Mouse (Mus musculus): Measurements from ENCODE around the gene Hoxb8. TPM values are rescaled to one million over a fixed set of nuclear protein-coding genes. Genes with fewer than 3 reads are reported as not detected.

Hoxb8 gene
- total RNA-seq, 2 experiments from 2014 or later = 0.14 to 0.23 TPM

GRCm38 (mm10) chr11:96309288-96309687 lies 27.6 kb downstream of the Hoxb8 start:
- intact Hi-C loops (cut with DNase I) = no loop called here
- Histone ChIP-seq H3K27ac (peak overlapping the region; percentile 73), H3K4me3 (peak overlapping the region; percentile 5; the same call in 1 of the 2 replicates)
- no peak for DNase-seq
- no peak for TF ChIP-seq CTCF (IDR thresholded peaks at IDR 0.05)

GRCm38 (mm10) chr11:96310183-96310938 lies 28.7 kb downstream of the Hoxb8 start:
- peak overlapping the region; percentile 60 for H3K4me3 ChIP-seq
- DNase-seq = no peak
- intact Hi-C loops (cut with DNase I) = loop anchor here (5.0 kb wide), 1 partner anchor 42 kb away; the partner anchor contains the start of gene Hoxb2
- H3K27ac ChIP-seq = peak overlapping the region; percentile 73
- no peak for TF ChIP-seq CTCF (IDR thresholded peaks at IDR 0.05)

- Histone ChIP-seq H3K4me3 (peak overlapping the region; percentile 60), H3K27ac (peak overlapping the region; percentile 73)
- intact Hi-C loops (cut with DNase I) = loop anchor here (5.0 kb wide), 1 partner anchor 41 kb away; the partner anchor contains the start of gene Hoxb2
- TF ChIP-seq CTCF (IDR thresholded peaks at IDR 0.05) = no peak
- DNase-seq = no peak
Observed at GRCm38 (mm10) chr11:96311097-96311496, 29.4 kb downstream of the Hoxb8 start.

GRCm38 (mm10) chr11:96311520-96312417 lies 30.1 kb downstream of the Hoxb8 start:
- Histone ChIP-seq H3K4me3 (peak overlapping the region; percentile 60), H3K27ac (peak overlapping the region; percentile 73)
- intact Hi-C loops (cut with DNase I) = loop anchor here (5.0 kb wide), 1 partner anchor 41 kb away; the partner anchor contains the start of gene Hoxb2
- DNase-seq = peak; percentile 68
- peak; percentile 76 for TF ChIP-seq CTCF (IDR thresholded peaks at IDR 0.05)

GRCm38 (mm10) chr11:96313134-96313533 lies 31.4 kb downstream of the Hoxb8 start:
- Histone ChIP-seq H3K4me3 (no peak overlapping the region), H3K27ac (no peak overlapping the region)
- intact Hi-C loops (cut with DNase I) = loop anchor here (5.0 kb wide), 1 partner anchor 39 kb away; the partner anchor contains the start of gene Hoxb2
- no peak for TF ChIP-seq CTCF (IDR thresholded peaks at IDR 0.05)
- DNase-seq = no peak

- TF ChIP-seq CTCF (IDR thresholded peaks at IDR 0.05) = no peak
- no peak for DNase-seq
- peak overlapping the region; percentile 65 for H3K4me3 ChIP-seq
- H3K27ac ChIP-seq = peak overlapping the region; percentile 73
- intact Hi-C loops (cut with DNase I) = loop anchor here (5.0 kb wide), 1 partner anchor 38 kb away; the partner anchor contains the start of gene Hoxb2
Observed at GRCm38 (mm10) chr11:96313806-96314428, 32.2 kb downstream of the Hoxb8 start.

- no peak for DNase-seq
- intact Hi-C loops (cut with DNase I) = loop anchor here (5.0 kb wide), 1 partner anchor 37 kb away; the partner anchor contains the start of gene Hoxb2
- H3K27ac ChIP-seq = peak overlapping the region; percentile 73
- peak overlapping the region; percentile 65 for H3K4me3 ChIP-seq
- no peak for TF ChIP-seq CTCF (IDR thresholded peaks at IDR 0.05)
Observed at GRCm38 (mm10) chr11:96314671-96315343, 33.1 kb downstream of the Hoxb8 start.

- intact Hi-C loops (cut with DNase I) = no loop called here
- no peak for TF ChIP-seq CTCF (IDR thresholded peaks at IDR 0.05)
- Histone ChIP-seq H3K27ac (peak overlapping the region; percentile 73), H3K4me3 (peak overlapping the region; percentile 65)
- no peak for DNase-seq
Observed at GRCm38 (mm10) chr11:96315344-96315681, 33.6 kb downstream of the Hoxb8 start.

- no peak for DNase-seq
- intact Hi-C loops (cut with DNase I) = no loop called here
- Histone ChIP-seq H3K4me3 (no peak overlapping the region), H3K27ac (no peak overlapping the region)
- TF ChIP-seq CTCF (IDR thresholded peaks at IDR 0.05) = no peak
Observed at GRCm38 (mm10) chr11:96316696-96317607, 35.2 kb downstream of the Hoxb8 start.

GRCm38 (mm10) chr11:96317608-96318367 lies 36.1 kb downstream of the Hoxb8 start, which contains the start of gene Hoxb4:
TSS of gene Hoxb4 (plus strand) at chr11:96318267.
- intact Hi-C loops (cut with DNase I) = no loop called here
- H3K27ac ChIP-seq = peak within 1 kb of the TSS; percentile 78

More at GRCm38 (mm10) chr11:96317608-96318367, 36.1 kb downstream of the Hoxb8 start, which contains the start of gene Hoxb4:
- no peak for TF ChIP-seq CTCF (IDR thresholded peaks at IDR 0.05)
- peak within 1 kb of the TSS; percentile 75 for H3K4me3 ChIP-seq
- DNase-seq = no peak
